Mouse (Mus musculus): ENCODE measurements around the gene Slc18a3. TPM values are rescaled to one million over a fixed set of nuclear protein-coding genes. Genes with fewer than 3 reads are reported as not detected.

The Slc18a3 gene
- total RNA-seq, 2 experiments from 2014 or later: not detected

DNA sequence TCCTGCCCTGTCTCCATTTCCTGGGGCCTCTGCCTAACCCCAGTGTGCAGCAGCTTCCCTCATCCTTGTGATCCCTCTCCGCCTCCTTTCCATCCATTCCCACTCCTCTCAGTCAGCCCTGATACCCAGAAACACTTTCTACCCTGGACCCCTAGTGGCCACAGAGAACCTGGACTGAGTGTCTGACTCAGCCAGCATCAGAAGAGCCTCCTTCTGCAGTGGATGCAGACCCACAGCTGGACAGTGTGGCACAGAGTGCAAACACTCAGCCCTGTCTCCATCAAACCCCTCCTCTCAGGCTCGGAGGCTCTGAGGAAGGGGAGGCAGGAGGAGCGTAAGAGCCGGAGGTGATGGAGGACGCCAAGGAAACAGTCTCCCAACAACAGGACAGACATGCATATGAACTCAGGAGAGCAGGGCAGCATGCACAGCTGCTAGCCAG, 27.3 kb downstream of the Slc18a3 start:
- Histone ChIP-seq H3K4me3 (no peak overlapping the region), H3K27ac (no peak overlapping the region)
- DNase-seq (ENCODE audit: low spot score in 2 of 2): no peak
- TF ChIP-seq CTCF (conservative IDR thresholded peaks at IDR 0.05): peak; percentile 54

GRCm38 (mm10) chr14:32429030-32429602, 35.5 kb downstream of the Slc18a3 start:
- no peak for DNase-seq (ENCODE audit: low spot score in 2 of 2)
- Histone ChIP-seq H3K27ac (no peak overlapping the region), H3K4me3 (no peak overlapping the region)
- no peak for TF ChIP-seq CTCF (conservative IDR thresholded peaks at IDR 0.05)

DNA sequence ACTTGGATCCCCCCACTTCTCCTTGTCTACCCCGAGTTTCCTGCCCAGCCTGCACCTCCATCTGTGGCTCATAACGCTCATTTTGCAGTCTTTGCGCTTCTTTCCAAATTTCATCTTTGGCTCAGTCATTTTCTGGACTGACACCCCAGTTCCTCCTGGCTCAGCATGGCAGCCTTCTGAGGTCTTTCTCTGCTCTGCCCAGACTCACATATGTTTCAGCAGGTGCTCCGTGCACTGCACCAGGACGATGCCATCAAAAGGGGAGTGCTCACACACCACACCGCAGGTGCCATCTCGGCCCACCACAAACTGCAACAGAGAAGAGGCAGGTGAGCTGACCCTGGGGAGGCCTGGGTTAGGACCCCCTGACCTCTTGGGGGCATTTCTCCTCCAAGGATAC, 40.7 kb downstream of the Slc18a3 start:
- no peak for TF ChIP-seq CTCF (conservative IDR thresholded peaks at IDR 0.05)
- H3K27ac ChIP-seq: no peak overlapping the region
- DNase-seq (ENCODE audit: low spot score in 2 of 2): no peak
- no peak overlapping the region for H3K4me3 ChIP-seq

GRCm38 (mm10) chr14:32418747-32419146, 45.9 kb downstream of the Slc18a3 start:
- no peak for DNase-seq (ENCODE audit: low spot score in 2 of 2)
- no peak overlapping the region for H3K4me3 ChIP-seq
- no peak for TF ChIP-seq CTCF (conservative IDR thresholded peaks at IDR 0.05)
- H3K27ac ChIP-seq: no peak overlapping the region

Other genes with a start within 250 kb of the Slc18a3 start
- 10 to 100 TPM; 89.9 to 96.3 TPM for gene Ogdhl, start 142.8 kb downstream of the Slc18a3 start, total RNA-seq (2021)
- under 1 TPM in 1 of 2 experiments, not detected in 1; 0.61 TPM for gene 1700024G13Rik, start 76.5 kb downstream of the Slc18a3 start, total RNA-seq (2021)
- gene Chat, start 1.1 kb upstream of the Slc18a3 start, total RNA-seq (2021): not detected
- gene Ercc6, start 48.7 kb upstream of the Slc18a3 start, total RNA-seq (2021): 10 to 100 TPM; 24.1 to 28.7 TPM
- under 1 TPM in 1 of 2 experiments, not detected in 1; 0.15 TPM for gene Prrxl1, start 134.6 kb upstream of the Slc18a3 start, total RNA-seq (2021)
- under 1 TPM; 0.15 to 0.17 TPM for gene 3425401B19Rik, start 220.4 kb upstream of the Slc18a3 start, total RNA-seq (2021)

Measured in layer of hippocampus, adult 2 months (tissue).